Mouse (Mus musculus) neural tube, embryonic 11.5 days (tissue): Measurements from ENCODE around the gene Rbm28. TPM values are rescaled to one million over a fixed set of nuclear protein-coding genes. Genes with fewer than 3 reads are reported as not detected.

Experiments
- ATAC-seq: fragments of 200-750 bp; cut with Nextera tagmentation; 2 replicates; pipeline ENCODE4 v1.8.0; 2017; ENCODE audit warnings: moderate number of reproducible peaks, mild to moderate bottlenecking, moderate TSS enrichment, moderate library complexity; ENCODE audit not compliant: insufficient read depth, low FRiP score, low TSS enrichment
- DNase-seq: peaks from one replicate; pipeline ENCODE4 v3.0.0-alpha.2; 2015; ENCODE audit warnings: low spot score
- H3K27ac ChIP-seq: fragments of 300-500 bp; sonication (generic); 2 replicates; pipeline ENCODE4 v1.5.1; 2014; ENCODE audit warnings: low read depth, mild to moderate bottlenecking, low read length
- H3K27me3 ChIP-seq: fragments of 300-500 bp; sonication (generic); 2 replicates; pipeline ENCODE4 v1.6.1; 2014; ENCODE audit warnings: mild to moderate bottlenecking, low read length, mixed read lengths; ENCODE audit not compliant: control insufficient read depth, insufficient read depth
- H3K36me3 ChIP-seq: fragments of 300-500 bp; sonication (generic); 2 replicates; pipeline ENCODE4 v1.6.1; 2014; ENCODE audit warnings: mild to moderate bottlenecking, low read length, moderate library complexity, mixed read lengths; ENCODE audit not compliant: control insufficient read depth, insufficient read depth
- H3K4me1 ChIP-seq: fragments of 300-500 bp; sonication (generic); 2 replicates; pipeline ENCODE4 v1.6.1; 2014; ENCODE audit warnings: low read length, mixed read lengths; ENCODE audit not compliant: control insufficient read depth, insufficient read depth
- H3K4me2 ChIP-seq: fragments of 300-500 bp; sonication (generic); 2 replicates; pipeline ENCODE4 v1.6.1; 2014; ENCODE audit warnings: low read depth, mild to moderate bottlenecking, moderate library complexity
- H3K4me3 ChIP-seq: fragments of 300-500 bp; sonication (generic); 2 replicates; pipeline ENCODE4 v1.5.1; 2014; ENCODE audit warnings: low read depth, low read length
- H3K9ac ChIP-seq: fragments of 300-500 bp; sonication (generic); 2 replicates; pipeline ENCODE4 v1.6.1; 2014; ENCODE audit warnings: mild to moderate bottlenecking, low read length
- H3K9me3 ChIP-seq: fragments of 300-500 bp; sonication (generic); 2 replicates; pipeline ENCODE4 v1.6.1; 2016; ENCODE audit warnings: low read length; ENCODE audit not compliant: control insufficient read depth
- WGBS: fragments of 180-500 bp; shearing (Covaris S2); extraction: QIAGEN DNeasy Blood & Tissue Kit; methylation state at CpG from one replicate; pipeline ENCODE4 v1.1.7; 2014; 5-methylcytosine and 5-hydroxymethylcytosine counted together
- polyA plus RNA-seq: library from polyadenylated mRNA; unstranded; fragments of >200 nt; fragmentation: Nextera tagmentation; extraction: Ambion mirVana; gene quantifications from 2 replicates; pipeline ENCODE4 v1.2.1, GENCODE M21; 2014

Gene Rbm28
- polyA plus RNA-seq, 1 experiment from 2014 or later, result 70.7 TPM

DNA sequence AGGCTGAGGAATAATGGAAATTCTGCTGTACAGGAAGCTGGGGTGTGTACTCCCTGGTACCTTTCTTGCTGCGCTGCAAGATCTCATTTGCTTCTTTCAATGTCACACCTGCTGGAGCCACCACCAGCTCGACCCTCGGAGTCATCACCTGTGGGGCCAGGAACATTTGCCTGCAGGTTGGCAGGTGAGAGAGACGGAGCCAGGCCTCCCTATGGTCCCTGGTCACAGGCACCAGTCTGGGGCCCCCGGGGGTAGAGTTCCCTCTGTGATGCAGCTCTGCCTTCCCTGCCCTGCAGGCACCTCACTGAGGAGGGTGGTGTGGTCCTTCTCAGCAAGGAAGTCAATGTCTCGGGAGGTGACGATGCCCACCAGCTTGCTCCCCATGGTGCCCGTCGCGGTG, 41.2 kb upstream of the Rbm28 start:
- ATAC-seq (no peak), DNase-seq (no peak)
- H3K27me3 ChIP-seq, result no peaks in the 10 kb centered on the region
- no peaks in the 10 kb centered on the region for H3K9me3 ChIP-seq
- no peak overlapping the region for H3K27ac ChIP-seq
- H3K36me3 ChIP-seq, result peaks cover 2% of the 10 kb centered on the region
- no peak overlapping the region for H3K4me3 ChIP-seq
- WGBS, result 90% methylated on average over 10 of the region's 10 CpGs
- no peak overlapping the region for H3K4me2 ChIP-seq
- no peak overlapping the region for H3K9ac ChIP-seq
- peaks cover under 1% of the 10 kb centered on the region; the same call in 1 of the 2 replicates for H3K4me1 ChIP-seq

DNA sequence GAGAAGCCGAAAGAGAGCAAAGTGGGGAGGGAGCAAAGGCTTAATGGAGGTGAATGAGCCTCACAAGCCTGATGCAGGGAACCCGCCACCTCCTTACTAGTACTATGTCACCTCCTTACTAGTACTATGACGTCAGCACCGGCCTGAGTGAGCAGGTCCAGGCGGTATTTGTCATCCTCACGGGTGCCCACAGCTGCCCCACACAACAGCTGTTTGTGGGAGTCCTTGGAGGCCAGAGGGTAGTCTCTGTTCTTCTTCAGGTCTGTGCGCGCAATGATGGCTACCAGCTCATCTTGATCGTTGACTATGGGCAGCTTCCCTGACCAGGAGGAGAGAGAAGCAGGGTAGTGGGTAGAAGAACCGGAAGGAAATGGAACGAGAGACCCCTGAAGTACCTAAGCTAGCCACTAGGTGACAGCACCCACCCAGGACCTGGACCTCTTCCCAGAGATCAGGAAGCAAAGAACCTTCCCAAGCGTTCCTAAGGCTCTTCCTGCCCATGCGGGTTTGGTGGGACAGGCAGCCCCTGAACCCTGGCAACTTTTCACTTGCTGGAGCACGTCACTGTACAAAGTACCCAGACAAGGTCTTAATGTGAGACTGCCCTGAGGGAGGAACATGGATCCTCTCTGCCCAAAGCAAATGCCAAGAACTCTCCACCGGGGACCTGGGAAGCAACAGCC, 40.3 kb upstream of the Rbm28 start:
- WGBS, result 58% methylated on average over 15 of the region's 15 CpGs
- Histone ChIP-seq H3K27ac (no peak overlapping the region), H3K4me1 (no peaks in the 10 kb centered on the region), H3K9me3 (no peaks in the 10 kb centered on the region), H3K27me3 (no peaks in the 10 kb centered on the region), H3K4me3 (no peak overlapping the region), H3K9ac (no peak overlapping the region), H3K4me2 (no peak overlapping the region), H3K36me3 (peaks cover 2% of the 10 kb centered on the region)
- no peak for ATAC-seq
- DNase-seq, result peak; percentile 70

DNA sequence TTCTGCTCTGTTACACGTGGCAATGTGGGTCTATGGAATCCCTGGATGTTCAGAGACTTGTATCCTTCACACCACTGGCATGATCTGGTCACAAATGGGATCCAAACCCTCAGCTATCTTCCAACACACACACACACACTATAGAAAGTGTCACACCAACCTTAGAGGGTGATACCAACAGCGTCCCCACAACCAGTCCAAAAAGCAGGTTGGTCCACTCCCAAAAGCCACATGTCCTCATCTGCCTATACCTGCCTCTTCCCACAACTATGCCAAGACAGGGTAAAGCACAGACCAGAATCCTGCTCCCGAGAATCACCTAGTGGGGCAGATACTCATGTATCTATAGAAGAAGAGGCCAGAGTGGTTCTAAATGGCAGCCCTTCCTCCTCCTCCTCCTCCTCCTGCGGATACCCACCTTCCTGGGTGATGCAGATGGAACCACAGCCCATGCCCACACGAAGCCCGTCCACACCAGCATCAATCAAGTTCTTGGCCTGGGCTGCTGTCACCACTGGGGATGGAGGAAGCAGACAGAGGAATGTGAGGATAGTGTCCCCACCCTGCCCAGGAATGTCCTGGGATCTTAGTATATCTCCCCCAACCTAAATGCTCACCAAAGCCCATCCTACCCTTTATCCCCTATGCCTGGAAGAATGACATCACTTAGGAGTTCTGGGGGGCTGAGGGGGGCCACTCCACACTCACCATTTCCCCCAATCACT, 39.2 kb upstream of the Rbm28 start:
- 91% methylated on average over 6 of the region's 6 CpGs for WGBS
- H3K4me1 ChIP-seq, result no peaks in the 10 kb centered on the region
- no peak overlapping the region for H3K4me3 ChIP-seq
- H3K27me3 ChIP-seq, result no peaks in the 10 kb centered on the region
- H3K27ac ChIP-seq, result no peak overlapping the region
- ATAC-seq (no peak), DNase-seq (no peak)
- no peak overlapping the region for H3K4me2 ChIP-seq
- no peak overlapping the region for H3K9ac ChIP-seq
- no peaks in the 10 kb centered on the region for H3K9me3 ChIP-seq
- peaks cover 2% of the 10 kb centered on the region for H3K36me3 ChIP-seq

DNA sequence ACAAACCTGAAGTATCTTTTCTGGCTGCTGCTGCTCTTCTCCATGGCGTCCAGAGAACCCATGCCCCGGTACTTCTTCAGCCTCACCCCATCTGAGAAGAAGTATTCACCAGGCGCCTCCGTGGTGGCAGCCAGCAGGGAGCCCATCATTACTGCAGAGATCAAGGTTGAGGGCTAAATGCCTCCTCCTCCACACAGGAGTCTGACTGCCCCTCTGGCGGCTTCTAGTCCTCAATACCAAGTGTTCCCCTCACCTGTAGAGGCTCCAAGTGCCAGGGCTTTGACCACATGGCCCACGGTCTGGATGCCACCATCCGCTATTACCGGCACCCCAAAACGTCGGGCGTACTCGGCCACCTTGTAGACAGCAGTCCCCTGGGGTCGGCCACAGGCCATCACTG, 38.3 kb upstream of the Rbm28 start:
- Histone ChIP-seq H3K27me3 (no peaks in the 10 kb centered on the region), H3K36me3 (peaks cover 2% of the 10 kb centered on the region), H3K4me2 (no peak overlapping the region), H3K9ac (no peak overlapping the region), H3K4me1 (0 out of 2 replicates have a peak, but pooled peaks cover 3% of the 10 kb centered on the region), H3K4me3 (no peak overlapping the region), H3K9me3 (no peaks in the 10 kb centered on the region), H3K27ac (no peak overlapping the region)
- ATAC-seq (no peak), DNase-seq (no peak)
- WGBS, result 90% methylated on average over 13 of the region's 13 CpGs

DNA sequence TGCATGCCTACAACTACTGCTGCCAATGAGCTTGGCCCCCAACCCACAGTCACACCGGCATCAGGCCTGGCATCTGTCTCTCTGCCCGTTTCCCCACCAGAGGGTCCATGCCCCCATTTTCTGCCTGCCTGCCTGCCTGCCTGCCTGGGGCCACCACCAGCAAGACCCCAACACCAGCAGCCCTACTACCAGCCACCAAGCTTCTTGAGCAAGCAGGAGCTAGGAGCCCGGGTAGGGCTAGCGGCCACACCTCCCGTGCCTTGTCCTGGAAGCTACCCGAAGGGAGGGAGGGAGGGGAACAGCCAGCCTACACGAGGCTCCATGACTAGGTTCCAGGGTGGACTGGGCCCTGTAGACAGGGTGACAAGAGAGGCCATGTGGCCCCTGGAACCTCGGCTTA, 37.2 kb upstream of the Rbm28 start:
- Histone ChIP-seq H3K27me3 (no peaks in the 10 kb centered on the region), H3K4me2 (no peak overlapping the region), H3K36me3 (peaks cover 2% of the 10 kb centered on the region), H3K4me3 (no peak overlapping the region), H3K9me3 (no peaks in the 10 kb centered on the region), H3K4me1 (0 out of 2 replicates have a peak, but pooled peaks cover 4% of the 10 kb centered on the region), H3K27ac (no peak overlapping the region), H3K9ac (no peak overlapping the region)
- 90% methylated on average over 8 of the region's 8 CpGs for WGBS
- no peak for DNase-seq
- ATAC-seq, result no peak

DNA sequence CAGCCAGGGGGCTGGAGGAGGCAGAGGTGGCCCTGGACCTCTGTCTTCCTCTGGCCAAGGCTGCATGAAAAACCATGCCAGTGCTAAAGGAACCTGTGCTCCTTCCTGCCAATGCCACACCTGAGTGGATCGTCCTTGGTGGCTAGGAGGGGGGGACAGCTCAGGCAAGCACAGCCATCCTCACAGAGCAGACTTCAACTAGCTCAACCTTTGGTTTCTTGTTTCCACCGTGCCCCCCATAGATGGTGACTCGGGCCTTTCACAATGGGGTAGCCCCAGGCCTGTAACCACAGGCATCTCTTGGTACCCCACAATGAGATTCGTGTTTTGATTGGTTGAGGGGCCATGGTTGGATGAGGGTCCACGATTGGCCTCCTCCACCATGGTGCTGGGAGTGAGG, 36.5 kb upstream of the Rbm28 start:
- 96% methylated on average over 5 of the region's 5 CpGs for WGBS
- Histone ChIP-seq H3K4me1 (0 out of 2 replicates have a peak, but pooled peaks cover 4% of the 10 kb centered on the region), H3K36me3 (peaks cover 2% of the 10 kb centered on the region), H3K27ac (no peak overlapping the region), H3K27me3 (no peaks in the 10 kb centered on the region), H3K9ac (no peak overlapping the region), H3K4me3 (no peak overlapping the region), H3K4me2 (no peak overlapping the region), H3K9me3 (no peaks in the 10 kb centered on the region)
- DNase-seq (no peak), ATAC-seq (no peak)

DNA sequence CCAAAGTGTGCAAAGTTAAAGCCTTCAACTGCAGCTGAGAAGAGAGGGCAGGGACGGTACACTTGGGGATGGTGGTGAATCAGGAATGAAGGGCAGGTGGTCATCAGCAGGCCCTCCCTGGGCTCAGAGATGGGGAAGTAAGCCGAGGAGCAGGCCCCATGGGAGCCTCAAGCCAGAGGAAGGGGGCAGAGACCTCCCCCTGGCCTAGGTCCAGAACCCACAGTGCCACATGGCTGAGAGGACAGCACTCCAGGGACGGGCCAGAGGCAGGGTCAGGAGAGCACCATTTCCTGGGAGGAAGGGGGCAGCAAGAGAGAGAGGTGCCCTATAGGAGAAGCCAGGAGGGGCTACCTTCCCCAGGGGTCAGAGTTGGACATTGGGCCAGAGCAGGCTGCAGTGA, 35.7 kb upstream of the Rbm28 start:
- H3K27me3 ChIP-seq, result no peaks in the 10 kb centered on the region

DNA sequence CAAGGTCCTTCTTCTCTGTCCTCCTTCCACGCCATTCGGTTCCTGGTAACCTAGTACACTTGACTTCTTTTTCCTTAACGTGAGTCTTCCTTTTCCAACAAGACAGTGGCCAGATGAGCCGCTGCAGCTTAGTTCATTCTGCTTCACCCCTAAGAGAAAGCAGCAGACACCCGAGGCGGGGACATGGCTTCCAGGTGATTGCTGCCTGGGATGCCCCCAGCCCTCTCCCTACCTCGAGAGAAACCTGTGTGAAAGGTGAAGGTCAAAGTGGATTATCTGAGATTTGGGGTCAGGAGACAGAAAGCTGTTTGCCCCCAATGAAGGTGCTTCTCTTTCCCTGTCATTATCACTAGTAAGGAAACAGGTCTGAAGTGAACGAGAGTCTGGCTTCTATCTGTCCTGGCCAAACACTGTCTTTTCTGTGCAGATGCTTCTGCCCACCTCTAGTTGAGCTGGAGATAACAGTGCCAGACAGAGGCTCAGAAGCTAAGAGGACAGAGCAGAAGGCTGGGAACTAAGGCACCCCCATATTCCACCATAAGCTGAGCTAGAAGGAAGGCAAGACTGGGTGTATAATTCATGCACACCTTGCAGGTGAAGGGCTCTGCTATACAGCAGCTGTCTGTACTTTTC, 34.5 kb upstream of the Rbm28 start:
- Histone ChIP-seq H3K9me3 (no peaks in the 10 kb centered on the region), H3K4me1 (0 out of 2 replicates have a peak, but pooled peaks cover 4% of the 10 kb centered on the region), H3K27me3 (no peaks in the 10 kb centered on the region), H3K27ac (no peak overlapping the region), H3K36me3 (peaks cover 2% of the 10 kb centered on the region), H3K4me3 (peak overlapping the region; percentile 19), H3K9ac (no peak overlapping the region), H3K4me2 (peak overlapping the region; percentile 37)
- ATAC-seq, result no peak
- WGBS, result 47% methylated on average over 8 of the region's 8 CpGs
- no peak for DNase-seq

More for the DNA sequence above, 35.7 kb upstream of the Rbm28 start:
- H3K4me1 ChIP-seq, result 0 out of 2 replicates have a peak, but pooled peaks cover 4% of the 10 kb centered on the region
- H3K9me3 ChIP-seq, result no peaks in the 10 kb centered on the region
- H3K27ac ChIP-seq, result no peak overlapping the region
- WGBS, result 78% methylated on average over 3 of the region's 3 CpGs
- no peak for DNase-seq
- H3K4me2 ChIP-seq, result no peak overlapping the region
- no peak overlapping the region for H3K9ac ChIP-seq
- peaks cover 2% of the 10 kb centered on the region for H3K36me3 ChIP-seq
- H3K4me3 ChIP-seq, result no peak overlapping the region
- no peak for ATAC-seq
